11 mouse cellular contexts compared by ENCODE assay signal in genomic region chr8:115186882-115187281, GRCm38 (mm10).
A peak's percentile ranks its signal among the peaks of the same experiment; 100 is the strongest.
DNase-seq lines count a peak whose midpoint lies in the region; ATAC-seq lines count a peak whose summit lies in the region.
"Had no signal": no experiment of that assay in that cellular context is flagged by ENCODE, and none has a peak within 500 bp of the region (broad histone marks: within the 10 kb centered on the region; RNA-seq: fewer than 3 reads in every experiment).

No protein-coding gene starts in this region.

- H3K4me3 ChIP-seq in neural tube, embryonic 15.5 days (replicated peaks) = no peak overlapping the region
- H3K4me3 ChIP-seq: liver, embryonic 12.5 days had no signal

- no peaks in the 10 kb centered on the region; the same call in 1 of the 2 replicates for H3K27me3 ChIP-seq in neural tube, embryonic 15.5 days (replicated peaks)
- H3K27me3 ChIP-seq: liver, embryonic 12.5 days; Patski had no signal

- WGBS in neural tube, embryonic 15.5 days = 18% methylated on average over 2 of the region's 2 CpGs

- H3K4me1 ChIP-seq in neural tube, embryonic 15.5 days = no peaks in the 10 kb centered on the region

- no peaks in the 10 kb centered on the region for H3K36me3 ChIP-seq in neural tube, embryonic 15.5 days
- H3K36me3 ChIP-seq: liver, embryonic 12.5 days had no signal

- ATAC-seq in neural tube, embryonic 15.5 days (ENCODE audit: low FRiP score) = no peak
- ATAC-seq in megakaryocyte-erythroid progenitor cell, adult 5-6 weeks (replicated peaks; ENCODE audit: low FRiP score, low TSS enrichment, poor library complexity, severe bottlenecking) = no peak
- no peak for ATAC-seq in cerebellum, adult (ENCODE audit: insufficient number of reproducible peaks, low FRiP score, low TSS enrichment)
- ATAC-seq: liver, embryonic 12.5 days; Patski had no signal

- DNase-seq in adrenal gland, postnatal 14 days = peak; percentile 23
- no peak for DNase-seq in adrenal gland, postnatal 25 days
- DNase-seq in neural tube, embryonic 10.5 days (ENCODE audit: extremely low spot score, low spot score) = peak; percentile 43
- peak; percentile 62 for DNase-seq in kidney, adult 9 months
- no peak for DNase-seq in gastrocnemius, postnatal 10 days

- H3K9me3 ChIP-seq in neural tube, embryonic 15.5 days (replicated peaks) = no peaks in the 10 kb centered on the region
- H3K9me3 ChIP-seq: liver, embryonic 12.5 days had no signal

- no peak overlapping the region for H3K4me2 ChIP-seq in neural tube, embryonic 15.5 days
- H3K4me2 ChIP-seq: hindbrain, embryonic 14.5 days; liver, embryonic 12.5 days had no signal

- no peak overlapping the region for H3K27ac ChIP-seq in neural tube, embryonic 15.5 days (replicated peaks)
- H3K27ac ChIP-seq: hindbrain, embryonic 14.5 days; liver, embryonic 12.5 days had no signal

- no peak overlapping the region for H3K9ac ChIP-seq in neural tube, embryonic 15.5 days (replicated peaks)
- H3K9ac ChIP-seq: hindbrain, embryonic 14.5 days; liver, embryonic 12.5 days had no signal

Comparison
In these comparisons a context has a peak if more than half of its experiments do, and no peak if none do; other contexts are left out.
1. DNase-seq: peak in adrenal gland, postnatal 14 days (single experiment), neural tube, embryonic 10.5 days (single experiment) and kidney, adult 9 months (single experiment); none in adrenal gland, postnatal 25 days (single experiment) and gastrocnemius, postnatal 10 days (single experiment).